ENCODE assay signal across 11 mouse cellular contexts in genomic region chr6:51100341-51100740, GRCm38 (mm10).
"Had no signal": no experiment of that assay in that cellular context is flagged by ENCODE, and none has a peak within 500 bp of the region (broad histone marks: within the 10 kb centered on the region; RNA-seq: fewer than 3 reads in every experiment).

No protein-coding gene starts in this region.

- DNase-seq: retina, postnatal 1 day; right cerebral cortex, adult 18-20 months; right cerebral cortex, postnatal 14 days; right cerebral cortex, postnatal 25 days; right cerebral cortex, postnatal 4 days; thymus, adult 18-20 months; thymus, adult 2 months; thymus, postnatal 14 days; thymus, postnatal 25 days; thymus, postnatal 36 days; thymus, postnatal 4 days had no signal
